Mouse (Mus musculus) heart, postnatal 0 days (tissue): ENCODE measurements around the gene Exoc4. TPM values are rescaled to one million over a fixed set of nuclear protein-coding genes. Genes with fewer than 3 reads are reported as not detected.

Experiments
- ATAC-seq: fragments of 200-750 bp; cut with Nextera tagmentation; 2 replicates; pipeline ENCODE4 v1.8.0; 2017; ENCODE audit warnings: low read depth, moderate number of reproducible peaks, moderate library complexity; ENCODE audit not compliant: insufficient read depth
- DNase-seq: peaks from one replicate; pipeline ENCODE4 v3.0.0-alpha.2; 2016; ENCODE audit warnings: low spot score
- H3K27ac ChIP-seq: fragments of 300-500 bp; sonication (generic); 2 replicates; pipeline ENCODE4 v1.5.1; 2014; ENCODE audit warnings: low read depth, mild to moderate bottlenecking
- H3K27me3 ChIP-seq: fragments of 300-500 bp; sonication (generic); 2 replicates; pipeline ENCODE4 v1.6.1; 2014; ENCODE audit warnings: low read length, mixed read lengths; ENCODE audit not compliant: control insufficient read depth, insufficient read depth
- H3K36me3 ChIP-seq: fragments of 300-500 bp; sonication (generic); replicated peaks from 2 replicates; pipeline ENCODE4 v1.6.1; 2014; ENCODE audit warnings: low read length, mixed read lengths; ENCODE audit not compliant: control insufficient read depth, insufficient read depth
- H3K4me1 ChIP-seq: fragments of 300-500 bp; sonication (generic); 2 replicates; pipeline ENCODE4 v1.6.1; 2014; ENCODE audit warnings: antibody characterized with exemption; ENCODE audit not compliant: control insufficient read depth, insufficient read depth
- H3K4me2 ChIP-seq: fragments of 300-500 bp; sonication (generic); 2 replicates; pipeline ENCODE4 v1.6.1; 2014; ENCODE audit warnings: low read depth, mild to moderate bottlenecking, low read length, moderate library complexity
- H3K4me3 ChIP-seq: fragments of 300-500 bp; sonication (generic); 2 replicates; pipeline ENCODE4 v1.5.1; 2014; ENCODE audit warnings: low read depth, low read length
- H3K9ac ChIP-seq: fragments of 300-500 bp; sonication (generic); replicated peaks from 2 replicates; pipeline ENCODE4 v1.6.1; 2014; ENCODE audit warnings: low read depth, low read length, mixed read lengths
- H3K9me3 ChIP-seq: fragments of 300-500 bp; sonication (generic); replicated peaks from 2 replicates; pipeline ENCODE4 v1.6.1; 2016; ENCODE audit warnings: low read length; ENCODE audit not compliant: control insufficient read depth
- CTCF ChIP-seq: IDR thresholded peaks from 2 replicates; pipeline ENCODE4 v1.5.1; 2016; ENCODE audit warnings: antibody characterized with exemption, control low read depth, low read depth
- EP300 ChIP-seq: IDR thresholded peaks from 2 replicates; pipeline ENCODE4 v1.6.1; 2016; ENCODE audit warnings: antibody characterized with exemption, low read depth
- WGBS: fragments of 180-500 bp; shearing (Covaris S2); extraction: QIAGEN DNeasy Blood & Tissue Kit; methylation state at CpG from one replicate; pipeline ENCODE4 v1.1.7; 2014; 5-methylcytosine and 5-hydroxymethylcytosine counted together
- polyA plus RNA-seq: library from polyadenylated mRNA; unstranded; fragments of >200 nt; fragmentation: Nextera tagmentation; extraction: Ambion mirVana; gene quantifications from 2 replicates; pipeline ENCODE4 v1.2.1, GENCODE M21; 2015
- total RNA-seq: library from RNA; depleted of rRNA; stranded (reverse); fragments of >200 nt; gene quantifications from 2 replicates; pipeline ENCODE4 v1.2.3, GENCODE M21; 2014; ENCODE audit warnings: low replicate concordance

Exoc4 gene
- total and polyA plus RNA-seq, 2 experiments from 2014 or later, result 15.8 to 54.6 TPM

- H3K9ac ChIP-seq, result no peak overlapping the region
- ATAC-seq (no peak), DNase-seq (no peak)
- no peaks in the 10 kb centered on the region for H3K36me3 ChIP-seq
- no peaks in the 10 kb centered on the region for H3K9me3 ChIP-seq
- no peak overlapping the region for H3K4me2 ChIP-seq
- H3K27me3 ChIP-seq, result no peaks in the 10 kb centered on the region
- no peaks in the 10 kb centered on the region for H3K4me1 ChIP-seq
- no peak for TF ChIP-seq EP300
- no peak for TF ChIP-seq CTCF
- no peak overlapping the region for H3K27ac ChIP-seq
- H3K4me3 ChIP-seq, result no peak overlapping the region
Measured at GRCm38 (mm10) chr6:33733602-33734001, 484.7 kb downstream of the Exoc4 start.

GRCm38 (mm10) chr6:33734032-33734431, 485.1 kb downstream of the Exoc4 start:
- WGBS, result 93% methylated on average over 3 of the region's 3 CpGs
- no peaks in the 10 kb centered on the region for H3K27me3 ChIP-seq
- no peak for ATAC-seq

GRCm38 (mm10) chr6:33738857-33739291, 490.0 kb downstream of the Exoc4 start:
- H3K9ac ChIP-seq, result no peak overlapping the region
- no peaks in the 10 kb centered on the region; the same call in 1 of the 2 replicates for H3K36me3 ChIP-seq
- ATAC-seq, result no peak
- DNase-seq, result no peak
- no peaks in the 10 kb centered on the region for H3K27me3 ChIP-seq
- no peak overlapping the region for H3K4me3 ChIP-seq
- no peaks in the 10 kb centered on the region for H3K4me1 ChIP-seq
- 72% methylated on average over 3 of the region's 3 CpGs for WGBS
- no peak overlapping the region for H3K4me2 ChIP-seq
- H3K9me3 ChIP-seq, result 0 out of 2 replicates have a peak, but pooled peaks cover 6% of the 10 kb centered on the region
- no peak overlapping the region for H3K27ac ChIP-seq
- TF ChIP-seq CTCF, result no peak
- no peak for TF ChIP-seq EP300

More at GRCm38 (mm10) chr6:33734032-33734431, 485.1 kb downstream of the Exoc4 start:
- Histone ChIP-seq H3K9ac (no peak overlapping the region), H3K27ac (no peak overlapping the region), H3K9me3 (no peaks in the 10 kb centered on the region), H3K4me1 (no peaks in the 10 kb centered on the region), H3K4me3 (no peak overlapping the region), H3K36me3 (no peaks in the 10 kb centered on the region), H3K4me2 (no peak overlapping the region)
- no peak for DNase-seq
- TF ChIP-seq EP300, result no peak
- TF ChIP-seq CTCF, result no peak

- 91% methylated on average over 4 of the region's 4 CpGs for WGBS
- Histone ChIP-seq H3K4me1 (no peaks in the 10 kb centered on the region), H3K9ac (no peak overlapping the region), H3K4me3 (no peak overlapping the region), H3K27me3 (no peaks in the 10 kb centered on the region), H3K4me2 (no peak overlapping the region), H3K9me3 (0 out of 2 replicates have a peak, but pooled peaks cover 6% of the 10 kb centered on the region), H3K36me3 (no peaks in the 10 kb centered on the region; the same call in 1 of the 2 replicates), H3K27ac (no peak overlapping the region)
- DNase-seq (no peak), ATAC-seq (no peak)
- TF ChIP-seq EP300 (no peak), CTCF (no peak)
Measured at GRCm38 (mm10) chr6:33739304-33739703, 490.4 kb downstream of the Exoc4 start.

- H3K4me2 ChIP-seq, result no peak overlapping the region
- H3K9ac ChIP-seq, result no peak overlapping the region
- no peak for DNase-seq
- H3K4me1 ChIP-seq, result no peaks in the 10 kb centered on the region
- ATAC-seq, result no peak
- H3K27me3 ChIP-seq, result no peaks in the 10 kb centered on the region
- H3K36me3 ChIP-seq, result no peaks in the 10 kb centered on the region
- H3K9me3 ChIP-seq, result no peaks in the 10 kb centered on the region
- 86% methylated on average over 5 of the region's 5 CpGs for WGBS
- H3K4me3 ChIP-seq, result no peak overlapping the region
- H3K27ac ChIP-seq, result no peak overlapping the region
- TF ChIP-seq CTCF (no peak), EP300 (no peak)
Measured at GRCm38 (mm10) chr6:33755976-33756375, 507.1 kb downstream of the Exoc4 start.

- no peak for ATAC-seq
- no peaks in the 10 kb centered on the region for H3K36me3 ChIP-seq
- H3K4me3 ChIP-seq, result no peak overlapping the region
- no peaks in the 10 kb centered on the region for H3K9me3 ChIP-seq
- H3K27me3 ChIP-seq, result no peaks in the 10 kb centered on the region
- TF ChIP-seq CTCF (no peak), EP300 (no peak)
- DNase-seq, result no peak
- H3K9ac ChIP-seq, result no peak overlapping the region
- H3K4me2 ChIP-seq, result no peak overlapping the region
- H3K4me1 ChIP-seq, result no peaks in the 10 kb centered on the region
- no peak overlapping the region for H3K27ac ChIP-seq
Measured at GRCm38 (mm10) chr6:33761557-33761956, 512.7 kb downstream of the Exoc4 start.
